Mouse (Mus musculus) megakaryocyte, embryonic 14.5 days (primary cell): ENCODE data around the gene Zpbp2.

Experiments
- FLI1 ChIP-seq: IDR thresholded peaks from 2 replicates; pipeline ENCODE4 v1.6.1; 2012; ENCODE audit warnings: low read length, inconsistent platforms, mixed read lengths
- GATA1 ChIP-seq: IDR thresholded peaks from 3 replicates; pipeline ENCODE4 v1.6.1; 2012; ENCODE audit warnings: mixed read lengths, low read length, inconsistent platforms, borderline replicate concordance

GRCm38 (mm10) chr11:98583571-98583970, 32.7 kb downstream of the Zpbp2 start:
- TF ChIP-seq GATA1 (no peak), FLI1 (no peak)
